Mouse (Mus musculus): ENCODE measurements around the gene Ttll10. TPM values are rescaled to one million over a fixed set of nuclear protein-coding genes. Genes with fewer than 3 reads are reported as not detected.

The Ttll10 gene
- polyA plus RNA-seq, 1 experiment from 2014 or later, result not detected

GRCm38 (mm10) chr4:156084096-156084879 lies 25.1 kb upstream of the Ttll10 start:
- WGBS, result 81% methylated on average over 9 of the region's 9 CpGs
- Histone ChIP-seq H3K4me1 (replicated peaks) (no peaks in the 10 kb centered on the region), H3K4me3 (no peak overlapping the region), H3K9me3 (no peaks in the 10 kb centered on the region), H3K36me3 (no peaks in the 10 kb centered on the region), H3K27me3 (peaks cover 5% of the 10 kb centered on the region; the same call in 1 of the 2 replicates), H3K27ac (no peak overlapping the region), H3K4me2 (no peak overlapping the region), H3K9ac (no peak overlapping the region)
- no peak for ATAC-seq (ENCODE audit: low FRiP score)

- H3K36me3 ChIP-seq, result no peaks in the 10 kb centered on the region
- H3K27ac ChIP-seq, result no peak overlapping the region
- H3K27me3 ChIP-seq, result peaks cover 10% of the 10 kb centered on the region
- H3K4me2 ChIP-seq, result no peak overlapping the region
- H3K4me3 ChIP-seq, result no peak overlapping the region
- no peaks in the 10 kb centered on the region for H3K9me3 ChIP-seq
- ATAC-seq (ENCODE audit: low FRiP score), result no peak
- no peaks in the 10 kb centered on the region; the same call in 1 of the 2 replicates for H3K4me1 ChIP-seq (replicated peaks)
- 76% methylated on average over 5 of the region's 5 CpGs for WGBS
- H3K9ac ChIP-seq, result no peak overlapping the region
Measured at GRCm38 (mm10) chr4:156083348-156083747, 24.1 kb upstream of the Ttll10 start.

- H3K36me3 ChIP-seq, result no peaks in the 10 kb centered on the region
Measured at GRCm38 (mm10) chr4:156082621-156083234, 23.5 kb upstream of the Ttll10 start.

GRCm38 (mm10) chr4:156077499-156078301 lies 18.5 kb upstream of the Ttll10 start:
- Histone ChIP-seq H3K9ac (peak overlapping the region; percentile 65), H3K9me3 (no peaks in the 10 kb centered on the region), H3K27me3 (peaks cover 40% of the 10 kb centered on the region), H3K4me2 (peak overlapping the region; percentile 66), H3K4me3 (peak overlapping the region; percentile 40), H3K4me1 (replicated peaks) (peaks cover 14% of the 10 kb centered on the region), H3K27ac (no peak overlapping the region), H3K36me3 (no peaks in the 10 kb centered on the region)
- no peak for ATAC-seq (ENCODE audit: low FRiP score)
- WGBS, result under 1% methylated on average over 58 of the region's 58 CpGs

More at GRCm38 (mm10) chr4:156082621-156083234, 23.5 kb upstream of the Ttll10 start:
- no peak overlapping the region for H3K4me3 ChIP-seq
- H3K9ac ChIP-seq, result no peak overlapping the region
- no peak for ATAC-seq (ENCODE audit: low FRiP score)
- peaks cover 6% of the 10 kb centered on the region for H3K4me1 ChIP-seq (replicated peaks)
- H3K27me3 ChIP-seq, result peaks cover 16% of the 10 kb centered on the region
- WGBS, result 59% methylated on average over 4 of the region's 4 CpGs
- no peak overlapping the region for H3K27ac ChIP-seq
- H3K4me2 ChIP-seq, result no peak overlapping the region
- H3K9me3 ChIP-seq, result no peaks in the 10 kb centered on the region

GRCm38 (mm10) chr4:156076911-156077382 lies 17.7 kb upstream of the Ttll10 start:
- no peak overlapping the region for H3K9ac ChIP-seq
- ATAC-seq (ENCODE audit: low FRiP score), result no peak
- peak overlapping the region; percentile 40; the same call in 1 of the 2 replicates for H3K4me3 ChIP-seq
- H3K27ac ChIP-seq, result no peak overlapping the region
- H3K36me3 ChIP-seq, result no peaks in the 10 kb centered on the region
- WGBS, result 7% methylated on average over 8 of the region's 8 CpGs
- peak overlapping the region; percentile 66 for H3K4me2 ChIP-seq
- H3K4me1 ChIP-seq (replicated peaks), result peaks cover 14% of the 10 kb centered on the region
- no peaks in the 10 kb centered on the region for H3K9me3 ChIP-seq
- peaks cover 40% of the 10 kb centered on the region for H3K27me3 ChIP-seq

GRCm38 (mm10) chr4:156070716-156071115 lies 11.5 kb upstream of the Ttll10 start:
- no peak for ATAC-seq (ENCODE audit: low FRiP score)
- 0 out of 2 replicates have a peak overlapping the region, but pooled peaks have one; percentile 19 for H3K9ac ChIP-seq

GRCm38 (mm10) chr4:156070276-156070675 lies 11.1 kb upstream of the Ttll10 start:
- 57% methylated on average over 6 of the region's 6 CpGs for WGBS
- Histone ChIP-seq H3K27ac (no peak overlapping the region), H3K4me1 (replicated peaks) (peaks cover 9% of the 10 kb centered on the region), H3K27me3 (peaks cover 3% of the 10 kb centered on the region; the same call in 1 of the 2 replicates), H3K4me2 (no peak overlapping the region), H3K36me3 (no peaks in the 10 kb centered on the region), H3K9ac (0 out of 2 replicates have a peak overlapping the region, but pooled peaks have one; percentile 19), H3K4me3 (no peak overlapping the region), H3K9me3 (no peaks in the 10 kb centered on the region)
- ATAC-seq (ENCODE audit: low FRiP score), result no peak

More at GRCm38 (mm10) chr4:156070716-156071115, 11.5 kb upstream of the Ttll10 start:
- H3K27ac ChIP-seq, result no peak overlapping the region
- 55% methylated on average over 2 of the region's 2 CpGs for WGBS
- no peak overlapping the region for H3K4me2 ChIP-seq
- H3K36me3 ChIP-seq, result no peaks in the 10 kb centered on the region
- peaks cover 7% of the 10 kb centered on the region for H3K27me3 ChIP-seq
- peaks cover 9% of the 10 kb centered on the region for H3K4me1 ChIP-seq (replicated peaks)
- H3K4me3 ChIP-seq, result no peak overlapping the region
- no peaks in the 10 kb centered on the region for H3K9me3 ChIP-seq

- Histone ChIP-seq H3K9ac (no peak overlapping the region), H3K9me3 (no peaks in the 10 kb centered on the region), H3K4me3 (no peak overlapping the region), H3K36me3 (no peaks in the 10 kb centered on the region), H3K27me3 (0 out of 2 replicates have a peak, but pooled peaks cover 3% of the 10 kb centered on the region), H3K4me1 (replicated peaks) (peaks cover 9% of the 10 kb centered on the region), H3K27ac (no peak overlapping the region), H3K4me2 (no peak overlapping the region)
- WGBS, result 79% methylated on average over 7 of the region's 8 CpGs
- ATAC-seq (ENCODE audit: low FRiP score), result no peak
Measured at GRCm38 (mm10) chr4:156069701-156070100, 10.5 kb upstream of the Ttll10 start.

GRCm38 (mm10) chr4:156067256-156067949 lies 8.2 kb upstream of the Ttll10 start:
- WGBS, result 77% methylated on average over 5 of the region's 5 CpGs
- H3K9ac ChIP-seq, result no peak overlapping the region
- H3K4me3 ChIP-seq, result no peak overlapping the region
- ATAC-seq (ENCODE audit: low FRiP score), result no peak
- H3K9me3 ChIP-seq, result no peaks in the 10 kb centered on the region
- no peak overlapping the region for H3K4me2 ChIP-seq
- H3K27me3 ChIP-seq, result 0 out of 2 replicates have a peak, but pooled peaks cover 3% of the 10 kb centered on the region
- no peaks in the 10 kb centered on the region for H3K36me3 ChIP-seq
- no peak overlapping the region for H3K27ac ChIP-seq
- H3K4me1 ChIP-seq (replicated peaks), result peaks cover 17% of the 10 kb centered on the region

GRCm38 (mm10) chr4:156065156-156065894 lies 6.1 kb upstream of the Ttll10 start:
- 91% methylated on average over 10 of the region's 10 CpGs for WGBS

GRCm38 (mm10) chr4:156064510-156064897 lies 5.3 kb upstream of the Ttll10 start:
- no peak for ATAC-seq (ENCODE audit: low FRiP score)
- H3K27me3 ChIP-seq, result 0 out of 2 replicates have a peak, but pooled peaks cover 3% of the 10 kb centered on the region
- H3K9ac ChIP-seq, result no peak overlapping the region
- H3K36me3 ChIP-seq, result no peaks in the 10 kb centered on the region
- H3K4me3 ChIP-seq, result no peak overlapping the region
- no peak overlapping the region for H3K4me2 ChIP-seq
- H3K4me1 ChIP-seq (replicated peaks), result peaks cover 8% of the 10 kb centered on the region
- H3K27ac ChIP-seq, result no peak overlapping the region
- WGBS, result 89% methylated on average over 9 of the region's 9 CpGs
- no peaks in the 10 kb centered on the region for H3K9me3 ChIP-seq

More at GRCm38 (mm10) chr4:156065156-156065894, 6.1 kb upstream of the Ttll10 start:
- peaks cover 12% of the 10 kb centered on the region for H3K4me1 ChIP-seq (replicated peaks)
- H3K9me3 ChIP-seq, result no peaks in the 10 kb centered on the region
- no peak overlapping the region for H3K9ac ChIP-seq
- H3K27me3 ChIP-seq, result 0 out of 2 replicates have a peak, but pooled peaks cover 3% of the 10 kb centered on the region
- no peak for ATAC-seq (ENCODE audit: low FRiP score)
- no peaks in the 10 kb centered on the region for H3K36me3 ChIP-seq
- no peak overlapping the region for H3K27ac ChIP-seq
- H3K4me2 ChIP-seq, result no peak overlapping the region
- H3K4me3 ChIP-seq, result no peak overlapping the region
